Mouse (Mus musculus) neural tube, embryonic 12.5 days (tissue): Measurements from ENCODE around the gene Gpr183. TPM values are rescaled to one million over a fixed set of nuclear protein-coding genes. Genes with fewer than 3 reads are reported as not detected.
A peak's percentile ranks its signal among the peaks of the same experiment; 100 is the strongest.

ENCODE experiments used
- ATAC-seq: fragments of 200-750 bp; cut with Nextera tagmentation; 2 replicates; pipeline ENCODE4 v1.8.0; 2017; ENCODE audit warnings: low read depth, mild to moderate bottlenecking, moderate TSS enrichment, moderate library complexity; ENCODE audit not compliant: low FRiP score
- H3K27ac ChIP-seq: fragments of 300-500 bp; sonication (generic); 2 replicates; pipeline ENCODE4 v1.5.1; 2016
- H3K27me3 ChIP-seq: fragments of 300-500 bp; sonication (generic); replicated peaks from 2 replicates; pipeline ENCODE4 v1.6.1; 2016; ENCODE audit warnings: mild to moderate bottlenecking
- H3K36me3 ChIP-seq: fragments of 300-500 bp; sonication (generic); 2 replicates; pipeline ENCODE4 v1.6.1; 2016; ENCODE audit warnings: mild to moderate bottlenecking
- H3K4me1 ChIP-seq: fragments of 300-500 bp; sonication (generic); 2 replicates; pipeline ENCODE4 v1.6.1; 2016
- H3K4me2 ChIP-seq: fragments of 300-500 bp; sonication (generic); replicated peaks from 2 replicates; pipeline ENCODE4 v1.6.1; 2016; ENCODE audit warnings: mild to moderate bottlenecking
- H3K4me3 ChIP-seq: fragments of 300-500 bp; sonication (generic); 2 replicates; pipeline ENCODE4 v1.5.1; 2016
- H3K9ac ChIP-seq: fragments of 300-500 bp; sonication (generic); 2 replicates; pipeline ENCODE4 v1.6.1; 2016; ENCODE audit warnings: mild to moderate bottlenecking
- H3K9me3 ChIP-seq: fragments of 300-500 bp; sonication (generic); 2 replicates; pipeline ENCODE4 v1.6.1; 2016; ENCODE audit warnings: mild to moderate bottlenecking
- WGBS: fragments of 180-500 bp; shearing (Covaris S2); methylation state at CpG from one replicate; pipeline ENCODE4 v1.1.7; 2016; 5-methylcytosine and 5-hydroxymethylcytosine counted together
- polyA plus RNA-seq: library from polyadenylated mRNA; unstranded; fragments of >200 nt; fragmentation: Nextera tagmentation; extraction: Ambion mirVana; gene quantifications from 2 replicates; pipeline ENCODE4 v1.2.1, GENCODE M21; 2016

Gene Gpr183
- polyA plus RNA-seq, 1 experiment from 2014 or later: 2.6 TPM

GRCm38 (mm10) chr14:121933906-121934596 lies 30.9 kb downstream of the Gpr183 start:
- 92% methylated on average over 7 of the region's 7 CpGs for WGBS
- ATAC-seq: no peak

GRCm38 (mm10) chr14:121932180-121932579 lies 32.8 kb downstream of the Gpr183 start:
- Histone ChIP-seq H3K9me3 (peaks cover 10% of the 10 kb centered on the region; the same call in 1 of the 2 replicates), H3K4me2 (no peak overlapping the region), H3K27ac (no peak overlapping the region), H3K4me1 (no peaks in the 10 kb centered on the region; the same call in 1 of the 2 replicates), H3K4me3 (no peak overlapping the region), H3K36me3 (peaks cover 21% of the 10 kb centered on the region), H3K27me3 (no peaks in the 10 kb centered on the region), H3K9ac (no peak overlapping the region)
- ATAC-seq: no peak
- 92% methylated on average over 4 of the region's 4 CpGs for WGBS

More at GRCm38 (mm10) chr14:121933906-121934596, 30.9 kb downstream of the Gpr183 start:
- no peaks in the 10 kb centered on the region for H3K27me3 ChIP-seq
- no peak overlapping the region for H3K4me2 ChIP-seq
- H3K36me3 ChIP-seq: peaks cover 21% of the 10 kb centered on the region
- H3K9me3 ChIP-seq: peaks cover 10% of the 10 kb centered on the region; the same call in 1 of the 2 replicates
- H3K4me3 ChIP-seq: no peak overlapping the region
- H3K27ac ChIP-seq: no peak overlapping the region
- no peak overlapping the region for H3K9ac ChIP-seq
- H3K4me1 ChIP-seq: no peaks in the 10 kb centered on the region; the same call in none of the 2 replicates

GRCm38 (mm10) chr14:121931594-121931993 lies 33.4 kb downstream of the Gpr183 start:
- WGBS: 97% methylated on average over 3 of the region's 3 CpGs
- Histone ChIP-seq H3K36me3 (peaks cover 21% of the 10 kb centered on the region), H3K4me3 (no peak overlapping the region), H3K4me2 (no peak overlapping the region), H3K27ac (no peak overlapping the region), H3K9me3 (peaks cover 10% of the 10 kb centered on the region; the same call in 1 of the 2 replicates), H3K4me1 (no peaks in the 10 kb centered on the region; the same call in 1 of the 2 replicates), H3K27me3 (no peaks in the 10 kb centered on the region), H3K9ac (0 out of 2 replicates have a peak overlapping the region, but pooled peaks have one; percentile 22)
- no peak for ATAC-seq

- 82% methylated on average over 7 of the region's 7 CpGs for WGBS
- H3K9me3 ChIP-seq: peaks cover 7% of the 10 kb centered on the region; the same call in 1 of the 2 replicates
- no peak overlapping the region for H3K27ac ChIP-seq
- no peak for ATAC-seq
- no peak overlapping the region for H3K4me3 ChIP-seq
- no peak overlapping the region for H3K4me2 ChIP-seq
- peaks cover 18% of the 10 kb centered on the region for H3K36me3 ChIP-seq
- no peaks in the 10 kb centered on the region; the same call in 1 of the 2 replicates for H3K4me1 ChIP-seq
- H3K27me3 ChIP-seq: no peaks in the 10 kb centered on the region
- no peak overlapping the region for H3K9ac ChIP-seq
These were observed 34.1 kb downstream of the Gpr183 start for GRCm38 (mm10) chr14:121930731-121931383.

- H3K9me3 ChIP-seq: no peaks in the 10 kb centered on the region
- no peaks in the 10 kb centered on the region for H3K27me3 ChIP-seq
- no peak overlapping the region for H3K4me2 ChIP-seq
- no peaks in the 10 kb centered on the region; the same call in 1 of the 2 replicates for H3K4me1 ChIP-seq
- ATAC-seq: no peak
- peaks cover 9% of the 10 kb centered on the region for H3K36me3 ChIP-seq
- H3K9ac ChIP-seq: no peak overlapping the region
- H3K27ac ChIP-seq: no peak overlapping the region
- no peak overlapping the region for H3K4me3 ChIP-seq
- 90% methylated on average over 12 of the region's 12 CpGs for WGBS
These were observed 35.6 kb downstream of the Gpr183 start for GRCm38 (mm10) chr14:121929243-121929951.

GRCm38 (mm10) chr14:121928375-121929137 lies 36.4 kb downstream of the Gpr183 start:
- Histone ChIP-seq H3K9me3 (no peaks in the 10 kb centered on the region), H3K4me3 (no peak overlapping the region), H3K27ac (no peak overlapping the region), H3K9ac (no peak overlapping the region), H3K4me1 (no peaks in the 10 kb centered on the region; the same call in 1 of the 2 replicates), H3K27me3 (no peaks in the 10 kb centered on the region), H3K36me3 (peaks cover under 1% of the 10 kb centered on the region; the same call in 1 of the 2 replicates), H3K4me2 (no peak overlapping the region)
- ATAC-seq: no peak
- 71% methylated on average over 8 of the region's 8 CpGs for WGBS

GRCm38 (mm10) chr14:121927451-121927850 lies 37.5 kb downstream of the Gpr183 start:
- H3K27ac ChIP-seq: no peak overlapping the region
- no peak overlapping the region for H3K4me2 ChIP-seq
- no peak overlapping the region for H3K4me3 ChIP-seq
- H3K36me3 ChIP-seq: no peaks in the 10 kb centered on the region
- H3K9me3 ChIP-seq: no peaks in the 10 kb centered on the region
- 92% methylated on average over 8 of the region's 8 CpGs for WGBS
- H3K9ac ChIP-seq: no peak overlapping the region
- ATAC-seq: no peak
- H3K4me1 ChIP-seq: no peaks in the 10 kb centered on the region; the same call in 1 of the 2 replicates
- H3K27me3 ChIP-seq: no peaks in the 10 kb centered on the region

GRCm38 (mm10) chr14:121926901-121927300 lies 38.1 kb downstream of the Gpr183 start:
- H3K27me3 ChIP-seq: no peaks in the 10 kb centered on the region
- no peak overlapping the region for H3K9ac ChIP-seq
- no peak overlapping the region for H3K4me2 ChIP-seq
- H3K36me3 ChIP-seq: no peaks in the 10 kb centered on the region
- WGBS: 87% methylated on average over 6 of the region's 6 CpGs
- no peaks in the 10 kb centered on the region; the same call in 1 of the 2 replicates for H3K4me1 ChIP-seq
- H3K27ac ChIP-seq: no peak overlapping the region
- no peak overlapping the region for H3K4me3 ChIP-seq
- H3K9me3 ChIP-seq: no peaks in the 10 kb centered on the region
- ATAC-seq: no peak

GRCm38 (mm10) chr14:121924876-121925275 lies 40.1 kb downstream of the Gpr183 start:
- no peaks in the 10 kb centered on the region for H3K27me3 ChIP-seq
- no peak for ATAC-seq
- no peaks in the 10 kb centered on the region for H3K36me3 ChIP-seq
- 83% methylated on average over 6 of the region's 6 CpGs for WGBS
- no peak overlapping the region for H3K9ac ChIP-seq
- no peak overlapping the region for H3K27ac ChIP-seq
- H3K4me2 ChIP-seq: no peak overlapping the region
- H3K4me1 ChIP-seq: no peaks in the 10 kb centered on the region
- H3K9me3 ChIP-seq: no peaks in the 10 kb centered on the region
- no peak overlapping the region for H3K4me3 ChIP-seq

GRCm38 (mm10) chr14:121922731-121923130 lies 42.3 kb downstream of the Gpr183 start:
- H3K4me3 ChIP-seq: no peak overlapping the region
- H3K4me1 ChIP-seq: no peaks in the 10 kb centered on the region
- no peak for ATAC-seq
- H3K9me3 ChIP-seq: no peaks in the 10 kb centered on the region
- H3K27ac ChIP-seq: no peak overlapping the region
- WGBS: 92% methylated on average over 4 of the region's 4 CpGs
- no peaks in the 10 kb centered on the region for H3K27me3 ChIP-seq
- H3K4me2 ChIP-seq: no peak overlapping the region
- no peak overlapping the region for H3K9ac ChIP-seq
- no peaks in the 10 kb centered on the region for H3K36me3 ChIP-seq

- no peak overlapping the region for H3K9ac ChIP-seq
- H3K27me3 ChIP-seq: no peaks in the 10 kb centered on the region
- no peaks in the 10 kb centered on the region for H3K4me1 ChIP-seq
- H3K36me3 ChIP-seq: peaks cover 5% of the 10 kb centered on the region
- no peak overlapping the region for H3K4me2 ChIP-seq
- no peak for ATAC-seq
- no peak overlapping the region for H3K4me3 ChIP-seq
- H3K27ac ChIP-seq: no peak overlapping the region
- 94% methylated on average over 4 of the region's 4 CpGs for WGBS
- H3K9me3 ChIP-seq: no peaks in the 10 kb centered on the region
These were observed 43.0 kb downstream of the Gpr183 start for GRCm38 (mm10) chr14:121922016-121922415.
